Mouse (Mus musculus) megakaryocyte, embryonic 14.5 days (primary cell): ENCODE measurements at regions not wholly inside any gene's neighbourhood (a gene's known extent, or its start where the extent isn't known, plus 50 kb on each side); places are given as distances from the start of the nearest gene placed in this dataset.

Experiments used
- FLI1 ChIP-seq: IDR thresholded peaks from 2 replicates; pipeline ENCODE4 v1.6.1; 2012; ENCODE audit warnings: low read length, inconsistent platforms, mixed read lengths
- GATA1 ChIP-seq: IDR thresholded peaks from 3 replicates; pipeline ENCODE4 v1.6.1; 2012; ENCODE audit warnings: mixed read lengths, low read length, inconsistent platforms, borderline replicate concordance

DNA sequence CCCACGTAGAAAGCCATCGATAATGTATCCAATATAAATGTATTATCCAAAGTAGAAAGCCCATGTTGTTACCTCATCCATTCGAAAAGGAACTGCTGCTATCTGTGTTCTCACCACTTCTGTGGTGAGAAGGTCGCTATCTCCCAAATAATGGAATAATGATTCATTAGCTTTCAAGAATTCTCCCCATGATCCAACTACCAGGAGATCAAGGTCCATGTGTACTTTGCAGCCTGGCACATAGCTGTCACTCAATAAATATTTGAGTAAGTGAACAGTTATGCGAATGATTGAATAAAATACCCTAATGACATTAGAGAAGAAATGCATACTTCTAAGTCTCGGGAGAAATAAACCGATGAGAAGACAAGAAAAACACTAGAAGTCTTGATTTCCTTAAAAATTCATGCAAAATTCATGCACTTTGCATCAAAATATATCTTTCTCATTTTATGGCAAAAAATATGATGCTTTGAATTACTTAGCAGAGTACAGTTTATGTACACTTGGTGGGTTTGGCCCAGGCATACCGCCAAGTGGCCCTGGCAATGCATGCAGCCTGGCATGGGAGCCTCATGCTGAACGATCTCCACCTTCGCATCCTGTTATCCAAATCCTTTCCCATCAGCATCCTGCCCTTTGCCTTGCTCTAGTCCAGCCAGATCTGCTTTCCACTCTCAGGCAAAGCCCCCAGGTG lies 208.7 kb downstream of the Rpl10-ps3 start:
- TF ChIP-seq GATA1 (no peak), FLI1 (no peak)
